Mouse (Mus musculus) limb, embryonic 10.5 days (tissue): ENCODE measurements at regions not wholly inside any gene's neighbourhood (a gene's known extent, or its start where the extent isn't known, plus 50 kb on each side); places are given as distances from the start of the nearest gene placed in this dataset.
A peak's percentile ranks its signal among the peaks of the same experiment; 100 is the strongest.
"Not testable (repeated sequence)": the region's sequence is repeated elsewhere in the genome, so short reads cannot be mapped to it uniquely, and the experiment has no call there.

Source experiments
- DNase-seq: peaks from one replicate; pipeline ENCODE4 v3.0.0-alpha.2; 2017; ENCODE audit warnings: low spot score
- H3K27ac ChIP-seq: fragments of 300-500 bp; sonication (generic); 2 replicates; pipeline ENCODE4 v1.5.1; 2016; ENCODE audit warnings: mild to moderate bottlenecking
- H3K27me3 ChIP-seq: fragments of 300-500 bp; sonication (generic); 2 replicates; pipeline ENCODE4 v1.6.1; 2016; ENCODE audit warnings: low read depth, mild to moderate bottlenecking; ENCODE audit not compliant: poor library complexity, severe bottlenecking
- H3K36me3 ChIP-seq: fragments of 300-500 bp; sonication (generic); 2 replicates; pipeline ENCODE4 v1.6.1; 2016; ENCODE audit warnings: mild to moderate bottlenecking, moderate library complexity
- H3K4me1 ChIP-seq: fragments of 300-500 bp; sonication (generic); 2 replicates; pipeline ENCODE4 v1.6.1; 2016
- H3K4me3 ChIP-seq: fragments of 300-500 bp; sonication (generic); 2 replicates; pipeline ENCODE4 v1.5.1; 2016; ENCODE audit warnings: mild to moderate bottlenecking, moderate library complexity
- H3K9me3 ChIP-seq: fragments of 300-500 bp; sonication (generic); replicated peaks from 2 replicates; pipeline ENCODE4 v1.6.1; 2016; ENCODE audit warnings: mild to moderate bottlenecking
- WGBS: fragments of 180-500 bp; shearing (Covaris S2); methylation state at CpG from one replicate; pipeline ENCODE4 v1.1.7; 2016; 5-methylcytosine and 5-hydroxymethylcytosine counted together

DNA sequence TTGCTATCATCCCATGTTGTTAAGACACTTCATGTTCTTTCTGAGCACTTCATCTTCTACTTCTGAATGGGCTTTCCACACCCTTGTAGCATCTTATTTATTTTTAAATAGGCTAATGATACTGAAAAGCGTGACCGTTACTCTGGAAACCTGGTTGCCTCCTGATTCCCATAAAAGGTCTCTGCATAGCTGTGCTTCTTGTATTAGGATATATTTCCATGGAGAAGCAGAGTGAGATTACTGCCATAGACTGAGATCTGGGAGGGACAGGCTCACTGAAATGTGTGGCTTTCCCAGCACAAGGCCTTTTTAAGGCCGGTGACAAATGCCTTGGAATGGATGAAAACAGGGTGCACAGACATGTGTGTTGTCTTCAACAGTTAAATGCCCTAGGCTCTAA lies 1100.0 kb downstream of the Sorcs3 start:
- no peaks in the 10 kb centered on the region for H3K9me3 ChIP-seq
- no peak overlapping the region for H3K4me3 ChIP-seq
- H3K27ac ChIP-seq, result no peak overlapping the region
- WGBS, result 94% methylated on average over 3 of the region's 3 CpGs
- no peaks in the 10 kb centered on the region for H3K27me3 ChIP-seq
- H3K36me3 ChIP-seq, result no peaks in the 10 kb centered on the region
- no peaks in the 10 kb centered on the region for H3K4me1 ChIP-seq
- no peak for DNase-seq

DNA sequence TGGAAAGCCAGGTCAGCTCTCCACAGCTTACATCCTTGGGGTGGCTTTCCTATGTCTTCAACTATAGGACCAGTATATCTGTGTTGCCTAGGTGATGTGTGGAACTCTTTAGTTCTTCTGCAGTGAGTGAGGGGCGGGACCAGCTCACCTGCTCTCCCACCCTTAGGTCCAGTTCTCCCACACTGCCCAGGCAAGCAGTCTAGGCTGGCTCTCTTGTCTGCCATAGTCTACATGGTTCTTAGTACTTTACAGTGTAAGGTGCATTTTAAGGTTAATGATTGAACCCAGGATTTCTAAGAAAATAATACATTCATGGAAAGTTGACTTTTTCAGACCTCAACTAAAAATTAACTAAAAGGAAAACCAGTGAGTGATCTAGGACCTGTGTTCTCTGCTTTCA lies 1108.4 kb downstream of the Sorcs3 start:
- H3K4me3 ChIP-seq, result no peak overlapping the region
- WGBS, result 95% methylated on average over 1 of the region's 1 CpGs

DNA sequence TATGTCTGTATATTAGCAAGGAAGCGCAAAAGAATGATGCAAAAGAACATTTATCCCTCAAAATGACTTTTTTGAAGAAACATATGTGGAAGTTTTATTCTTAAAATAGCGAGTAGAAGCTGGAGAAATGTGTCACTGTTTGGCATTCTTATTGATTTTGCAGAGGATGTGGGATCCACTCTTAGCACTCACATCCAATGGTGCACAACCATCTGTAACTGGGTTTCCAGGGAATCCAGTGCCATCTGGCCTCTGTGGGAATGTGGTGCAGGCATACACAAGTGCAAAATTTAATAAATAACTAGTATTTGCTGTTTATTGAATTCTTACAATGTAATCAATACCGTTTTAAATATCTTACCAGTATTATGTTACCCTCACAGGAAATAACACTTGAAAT lies 1153.8 kb downstream of the Sorcs3 start:
- Histone ChIP-seq H3K27me3 (no peaks in the 10 kb centered on the region), H3K4me3 (no peak overlapping the region), H3K27ac (no peak overlapping the region), H3K36me3 (no peaks in the 10 kb centered on the region), H3K4me1 (peaks cover 5% of the 10 kb centered on the region), H3K9me3 (no peaks in the 10 kb centered on the region)
- 91% methylated on average over 3 of the region's 3 CpGs for WGBS
- DNase-seq, result no peak

More for the DNA sequence above, 1108.4 kb downstream of the Sorcs3 start:
- DNase-seq, result no peak
- peaks cover 8% of the 10 kb centered on the region; the same call in 1 of the 2 replicates for H3K4me1 ChIP-seq
- H3K36me3 ChIP-seq, result no peaks in the 10 kb centered on the region
- no peak overlapping the region for H3K27ac ChIP-seq
- no peaks in the 10 kb centered on the region for H3K27me3 ChIP-seq
- no peaks in the 10 kb centered on the region for H3K9me3 ChIP-seq

DNA sequence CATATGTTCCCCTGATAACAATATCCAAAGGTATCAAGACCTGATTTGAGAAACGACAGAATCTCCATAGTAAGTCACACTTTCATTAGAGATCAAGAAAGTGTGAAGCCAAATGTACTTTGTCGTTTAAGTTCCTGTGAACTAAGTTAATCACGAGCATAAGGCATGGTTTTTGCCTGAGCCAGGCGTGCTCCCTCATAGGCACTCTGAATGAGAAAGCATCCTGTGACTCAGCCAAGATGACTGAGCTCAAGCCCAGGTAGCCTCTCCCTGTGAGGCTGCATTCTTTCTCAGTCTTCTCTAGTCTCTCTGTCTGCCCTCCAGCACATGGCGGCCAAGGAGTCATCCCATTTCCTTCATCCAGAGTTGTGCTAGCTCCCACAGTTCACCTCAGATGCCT lies 1154.9 kb downstream of the Sorcs3 start:
- DNase-seq, result no peak
- Histone ChIP-seq H3K4me3 (no peak overlapping the region), H3K4me1 (peaks cover 5% of the 10 kb centered on the region), H3K27ac (no peak overlapping the region; the same call in 1 of the 2 replicates), H3K36me3 (no peaks in the 10 kb centered on the region), H3K27me3 (no peaks in the 10 kb centered on the region), H3K9me3 (no peaks in the 10 kb centered on the region)
- 85% methylated on average over 5 of the region's 5 CpGs for WGBS

DNA sequence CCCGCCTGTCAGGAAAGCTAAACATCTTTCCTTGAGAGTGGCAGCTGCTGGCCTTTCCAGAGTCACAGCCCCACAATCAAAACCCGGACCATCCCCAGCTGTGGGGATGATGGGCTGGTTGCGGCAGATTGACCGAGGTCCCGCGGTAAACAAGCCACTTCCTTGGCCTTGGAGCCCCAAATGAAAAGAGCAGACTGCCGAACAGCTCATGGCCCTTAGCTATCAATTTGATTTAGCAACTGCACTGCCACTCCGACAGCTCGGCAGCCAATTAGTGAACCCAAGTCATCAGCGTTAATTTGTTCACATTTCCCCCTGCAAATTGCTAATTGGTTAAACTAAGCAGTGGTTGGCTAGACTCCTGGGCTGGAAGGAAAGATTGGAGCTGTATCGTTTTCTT lies 1155.3 kb downstream of the Sorcs3 start:
- not testable (repeated sequence) for H3K4me1 ChIP-seq
- DNase-seq, result peak; percentile 32
- 73% methylated on average over 10 of the region's 11 CpGs for WGBS

DNA sequence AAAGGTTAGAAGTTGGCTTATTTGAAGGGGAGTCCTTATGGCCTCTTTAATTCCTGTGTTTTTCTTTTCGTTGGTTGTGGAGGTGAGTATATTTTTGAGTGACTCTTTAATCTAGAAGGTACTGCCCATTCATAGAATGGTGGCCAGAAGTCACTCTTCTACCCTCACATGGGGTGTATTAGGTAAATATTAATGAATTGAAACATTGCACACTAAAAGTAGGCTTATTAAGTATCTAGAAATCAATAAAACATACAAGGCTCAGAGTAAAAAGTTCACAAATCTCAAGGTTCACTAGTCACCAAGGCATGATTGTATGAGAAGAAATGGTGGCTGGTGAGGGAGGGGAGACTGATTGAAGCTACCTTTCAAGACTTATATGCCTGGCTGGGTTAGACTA lies 1167.1 kb downstream of the Sorcs3 start:
- WGBS, result 78% methylated on average over 1 of the region's 1 CpGs
- DNase-seq, result no peak
- Histone ChIP-seq H3K9me3 (no peaks in the 10 kb centered on the region), H3K27ac (no peak overlapping the region), H3K36me3 (no peaks in the 10 kb centered on the region), H3K4me1 (no peaks in the 10 kb centered on the region), H3K27me3 (no peaks in the 10 kb centered on the region), H3K4me3 (no peak overlapping the region)

More for the DNA sequence above, 1155.3 kb downstream of the Sorcs3 start:
- not testable (repeated sequence) for H3K4me3 ChIP-seq, H3K36me3 ChIP-seq, H3K9me3 ChIP-seq, H3K27ac ChIP-seq, H3K27me3 ChIP-seq

DNA sequence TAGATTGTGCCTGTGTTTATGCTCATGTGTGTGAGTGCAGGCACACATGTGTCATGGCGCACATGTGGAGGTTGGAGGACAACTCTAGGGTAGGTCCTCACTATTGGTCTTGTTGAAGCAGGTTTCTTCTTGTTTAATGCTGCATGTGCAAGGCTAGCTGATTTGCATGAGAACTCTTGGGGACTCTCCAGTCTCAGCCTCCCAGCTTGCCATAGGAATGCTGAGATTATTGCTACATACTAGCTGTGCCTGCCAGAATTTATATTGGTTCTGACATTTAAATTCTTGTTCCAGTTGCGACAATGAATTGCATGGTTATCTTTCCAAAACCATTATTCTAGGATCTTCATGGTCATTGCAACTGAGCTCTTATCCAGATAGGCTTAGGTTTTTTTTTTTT lies 1168.5 kb downstream of the Sorcs3 start:
- no peak for DNase-seq
- Histone ChIP-seq H3K27ac (no peak overlapping the region), H3K27me3 (no peaks in the 10 kb centered on the region), H3K9me3 (no peaks in the 10 kb centered on the region), H3K4me1 (no peaks in the 10 kb centered on the region), H3K36me3 (no peaks in the 10 kb centered on the region), H3K4me3 (no peak overlapping the region)
- 95% methylated on average over 2 of the region's 2 CpGs for WGBS

DNA sequence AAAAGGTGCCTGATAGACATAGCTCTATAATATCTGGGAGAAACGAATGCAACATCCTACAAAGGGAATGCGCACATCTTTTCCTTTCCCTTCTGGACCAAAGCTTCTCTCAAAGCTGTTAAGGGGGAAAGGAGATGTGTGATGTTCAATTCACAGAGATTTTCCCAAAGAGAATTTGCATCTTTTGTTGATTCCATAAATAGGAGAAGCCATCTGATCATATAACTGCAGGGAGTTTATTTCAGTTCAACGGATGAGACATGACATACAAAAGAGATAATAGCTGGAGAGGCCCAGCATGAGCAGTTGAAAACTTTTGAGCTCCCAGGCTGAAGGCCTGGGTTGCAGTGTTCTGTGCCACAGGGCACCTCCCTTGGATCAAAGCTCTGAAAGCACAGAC lies 1169.1 kb downstream of the Sorcs3 start:
- no peak overlapping the region for H3K27ac ChIP-seq
- no peaks in the 10 kb centered on the region for H3K27me3 ChIP-seq
- DNase-seq, result no peak
- 89% methylated on average over 3 of the region's 3 CpGs for WGBS
- H3K4me3 ChIP-seq, result no peak overlapping the region
- H3K4me1 ChIP-seq, result no peaks in the 10 kb centered on the region
- H3K9me3 ChIP-seq, result no peaks in the 10 kb centered on the region
- H3K36me3 ChIP-seq, result no peaks in the 10 kb centered on the region

DNA sequence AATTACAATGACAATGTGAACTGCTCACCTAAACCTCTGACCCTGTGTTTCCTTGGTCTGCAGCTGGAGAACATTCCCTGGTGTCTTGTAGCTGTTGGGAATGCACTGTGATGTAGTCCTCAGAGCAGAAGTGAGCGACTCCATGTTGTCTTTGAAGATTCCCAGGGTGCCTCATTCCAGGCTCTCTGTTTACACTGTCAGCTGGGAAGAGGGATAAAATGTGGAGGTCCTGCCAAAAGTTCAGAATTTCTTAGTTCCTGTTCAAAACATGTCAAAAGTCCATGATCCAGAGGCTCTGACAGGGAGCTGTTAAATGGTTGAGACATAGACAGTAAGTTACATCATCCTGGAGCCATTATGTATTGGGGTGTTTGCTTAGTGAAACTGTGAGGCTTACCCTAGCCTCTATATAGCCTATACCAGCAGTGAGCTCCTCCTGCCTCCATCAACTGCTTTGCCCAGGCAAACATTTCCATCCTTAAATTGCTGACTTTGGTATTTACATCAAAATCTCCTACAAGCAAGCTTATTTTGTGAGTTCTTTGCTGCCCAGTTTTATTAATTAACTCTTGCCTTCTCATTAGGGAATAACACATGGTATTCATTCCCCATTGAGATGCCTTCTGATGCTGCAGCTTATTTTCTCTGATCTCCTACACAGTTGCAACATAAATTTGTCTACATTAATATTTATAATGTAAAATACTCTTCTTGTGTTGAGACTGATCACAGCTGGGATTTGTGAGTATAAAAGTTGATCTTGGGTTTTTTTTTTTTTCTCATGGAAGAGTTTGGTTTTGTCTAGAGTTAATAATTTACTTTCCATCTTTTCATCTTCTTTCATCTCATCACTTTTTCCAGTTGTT lies 1170.2 kb downstream of the Sorcs3 start:
- Histone ChIP-seq H3K27me3 (no peaks in the 10 kb centered on the region), H3K4me3 (no peak overlapping the region), H3K9me3 (no peaks in the 10 kb centered on the region), H3K27ac (no peak overlapping the region), H3K36me3 (no peaks in the 10 kb centered on the region), H3K4me1 (no peaks in the 10 kb centered on the region)
- WGBS, result 61% methylated on average over 1 of the region's 1 CpGs
- no peak for DNase-seq

DNA sequence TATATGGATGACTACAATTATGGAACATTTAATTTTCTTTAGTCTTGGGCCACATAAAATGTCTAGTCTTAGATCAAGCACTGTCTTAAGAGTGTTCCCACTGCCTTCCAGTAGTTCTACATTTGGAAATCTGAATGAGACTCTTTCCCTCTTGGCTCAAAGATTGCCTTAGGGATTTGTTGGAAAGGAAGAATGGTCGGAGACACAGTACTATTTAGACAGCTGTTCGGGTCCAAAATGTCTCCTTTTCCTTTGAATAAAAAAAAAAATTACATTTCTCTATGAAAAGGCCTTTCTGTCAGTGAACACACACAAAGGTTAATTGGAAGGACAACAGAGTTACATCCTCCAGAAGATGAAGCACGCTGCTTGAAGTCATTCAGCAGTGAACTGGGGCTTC lies 1173.8 kb downstream of the Sorcs3 start:
- 74% methylated on average over 3 of the region's 3 CpGs for WGBS
- no peaks in the 10 kb centered on the region for H3K4me1 ChIP-seq
- H3K4me3 ChIP-seq, result no peak overlapping the region
- H3K27ac ChIP-seq, result no peak overlapping the region
- H3K9me3 ChIP-seq, result no peaks in the 10 kb centered on the region
- H3K27me3 ChIP-seq, result no peaks in the 10 kb centered on the region
- no peaks in the 10 kb centered on the region for H3K36me3 ChIP-seq
- no peak for DNase-seq

DNA sequence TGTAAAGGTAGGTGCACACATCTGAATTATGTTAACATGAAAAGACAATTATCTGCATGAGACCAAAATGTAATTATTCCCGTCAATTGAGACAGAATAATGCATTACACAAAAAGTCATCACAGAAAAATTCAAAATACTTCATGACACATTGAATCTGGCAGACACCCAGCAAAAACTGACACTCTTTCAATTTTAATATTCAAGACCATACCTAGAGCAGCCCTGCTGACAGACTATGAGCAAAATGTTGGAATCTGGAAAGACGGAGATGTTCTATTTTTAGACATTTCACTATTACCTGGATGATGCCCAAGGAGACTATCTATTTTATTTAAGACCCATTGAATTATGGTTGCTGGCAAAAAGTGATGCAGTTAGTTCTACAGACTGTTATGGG lies 1190.4 kb downstream of the Sorcs3 start:
- WGBS, result 93% methylated on average over 2 of the region's 2 CpGs
- Histone ChIP-seq H3K36me3 (no peaks in the 10 kb centered on the region), H3K27me3 (no peaks in the 10 kb centered on the region), H3K4me1 (no peaks in the 10 kb centered on the region), H3K4me3 (no peak overlapping the region), H3K27ac (no peak overlapping the region), H3K9me3 (no peaks in the 10 kb centered on the region)
- no peak for DNase-seq

DNA sequence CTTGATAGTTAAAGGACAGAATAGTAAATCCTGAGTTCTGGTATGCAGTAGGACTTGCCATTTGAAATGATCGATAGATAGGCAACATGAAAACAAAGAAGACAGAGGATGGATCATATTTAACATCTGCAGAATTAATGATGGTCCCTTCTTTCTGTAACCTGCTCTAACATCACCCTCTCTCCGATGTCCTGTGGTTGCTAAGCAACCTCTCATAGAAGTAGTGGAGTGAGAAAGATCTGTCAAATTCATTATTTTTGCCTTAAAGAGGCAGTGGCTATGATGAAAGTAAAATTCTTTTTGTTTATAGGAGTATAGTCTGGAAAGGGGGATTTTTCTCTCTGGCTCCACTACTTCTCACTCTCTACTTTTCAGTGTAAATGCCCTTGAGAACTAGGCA lies 1209.5 kb downstream of the Sorcs3 start:
- no peaks in the 10 kb centered on the region for H3K4me1 ChIP-seq
- H3K27ac ChIP-seq, result no peak overlapping the region
- 93% methylated on average over 2 of the region's 2 CpGs for WGBS
- DNase-seq, result no peak
- H3K36me3 ChIP-seq, result no peaks in the 10 kb centered on the region
- H3K27me3 ChIP-seq, result no peaks in the 10 kb centered on the region
- no peaks in the 10 kb centered on the region for H3K9me3 ChIP-seq
- H3K4me3 ChIP-seq, result no peak overlapping the region

DNA sequence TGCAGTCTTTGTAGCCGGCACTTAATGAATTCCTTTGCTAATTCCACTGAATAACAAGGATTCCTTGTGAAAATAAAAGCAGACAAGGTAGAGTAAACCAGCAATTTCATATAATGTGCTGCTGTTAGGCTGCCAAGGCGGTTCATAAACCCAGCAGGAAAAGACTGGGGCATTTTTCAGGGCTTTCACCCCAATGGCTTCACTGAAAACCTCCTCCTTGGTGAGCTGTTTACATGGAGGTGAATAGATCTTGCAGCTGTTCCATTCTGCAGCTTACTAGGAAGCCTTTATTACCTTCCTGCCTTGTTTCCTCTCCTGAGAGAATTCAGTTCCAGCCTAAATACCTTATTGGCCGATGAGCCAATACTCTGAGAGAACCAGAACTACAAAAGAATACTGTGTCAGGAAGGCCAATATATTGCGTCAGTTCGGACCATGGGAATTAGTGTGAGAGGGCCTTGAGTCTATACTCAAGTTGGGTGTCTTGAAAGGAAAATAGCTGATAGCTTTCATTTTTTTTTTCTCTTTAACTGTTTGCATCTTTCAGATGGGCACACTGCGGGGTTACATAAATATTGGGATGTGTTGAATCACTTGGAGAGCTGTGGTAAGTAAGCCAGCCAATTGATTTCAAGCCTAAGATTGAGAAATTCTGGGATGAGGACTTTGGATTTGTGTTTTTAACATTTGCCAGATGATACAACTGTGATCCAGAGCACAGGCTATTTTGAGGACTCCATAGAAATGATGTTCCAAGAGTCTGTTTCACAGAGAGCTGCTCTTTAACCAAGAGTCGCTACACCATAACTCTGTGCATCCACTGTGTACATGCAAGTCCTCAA lies 1217.5 kb downstream of the Sorcs3 start:
- Histone ChIP-seq H3K27me3 (no peaks in the 10 kb centered on the region), H3K27ac (no peak overlapping the region), H3K36me3 (no peaks in the 10 kb centered on the region), H3K4me1 (no peaks in the 10 kb centered on the region), H3K4me3 (no peak overlapping the region), H3K9me3 (no peaks in the 10 kb centered on the region)
- no peak for DNase-seq
- 88% methylated on average over 7 of the region's 7 CpGs for WGBS
